Mouse (Mus musculus) lung, adult 2 months (tissue): ENCODE measurements around the gene Prss35.

ENCODE experiments used
- CTCF ChIP-seq: fragments of 200-500 bp; IDR thresholded peaks from 2 replicates; pipeline ENCODE4 v1.5.1; 2011; ENCODE audit warnings: mild to moderate bottlenecking, low read length, control low read depth; ENCODE audit not compliant: insufficient read depth
- POLR2A ChIP-seq: fragments of 200-500 bp; IDR thresholded peaks from 2 replicates; pipeline ENCODE4 v1.6.1; 2011; ENCODE audit warnings: low read depth, mild to moderate bottlenecking, control low read depth, low read length, borderline replicate concordance; ENCODE audit errors: extremely low read depth

DNA sequence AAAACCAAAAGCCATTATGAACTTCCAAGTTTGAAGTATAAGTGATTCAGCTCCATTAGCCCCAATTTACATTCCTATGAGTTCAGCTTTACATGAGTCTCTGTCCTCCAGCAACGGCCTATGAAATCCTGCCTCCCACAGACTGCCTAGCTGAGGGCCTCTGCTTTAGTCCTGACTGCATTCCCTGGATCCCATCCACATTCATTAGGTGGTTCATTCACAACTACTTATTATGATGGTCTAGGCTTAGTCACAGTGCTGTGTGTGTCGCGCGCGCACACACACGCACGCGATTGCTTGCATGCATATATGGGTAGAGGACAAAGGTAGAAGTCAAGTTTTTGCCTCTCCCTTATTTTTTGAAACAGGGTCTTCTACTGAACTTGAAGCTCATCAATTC is 4.6 kb upstream of the Prss35 start:
- TF ChIP-seq CTCF (no peak), POLR2A (no peak)
